Mouse (Mus musculus): ENCODE data around the gene Dmrta2.

DNA sequence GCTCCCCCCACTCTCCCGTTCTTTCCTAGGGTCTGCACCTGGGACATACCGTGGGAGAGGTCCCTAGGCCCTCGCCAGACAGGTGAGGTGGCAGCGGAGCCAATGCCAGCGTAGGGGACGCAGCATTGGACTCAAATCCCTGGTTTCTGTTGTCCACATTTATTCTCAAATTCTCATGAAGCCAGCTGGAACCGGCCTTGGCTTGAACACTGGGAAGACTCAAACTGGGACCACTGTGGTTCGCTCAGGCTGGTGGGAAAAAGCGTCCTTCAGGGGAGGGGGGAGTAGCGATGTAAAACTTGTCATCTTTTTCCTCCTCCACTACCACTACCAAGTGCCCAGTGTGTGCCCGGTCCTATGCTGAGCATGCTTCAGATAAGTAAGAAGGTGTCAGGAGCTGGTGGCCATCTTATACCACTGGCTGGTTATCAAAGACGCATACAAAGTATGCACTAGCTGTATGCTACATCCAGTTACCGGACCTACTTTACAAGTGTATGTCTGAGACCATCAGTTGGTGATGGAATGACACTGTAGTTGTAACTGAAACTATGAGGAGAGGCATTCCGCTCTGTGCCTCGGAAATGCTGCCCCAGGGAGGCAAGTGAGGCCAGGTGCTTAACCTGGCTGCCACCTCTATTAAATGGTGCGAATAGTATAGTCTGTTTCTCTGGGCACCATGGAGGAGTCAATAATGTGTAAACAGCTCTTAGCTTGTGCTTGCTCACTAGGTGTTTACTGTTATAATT is 7.7 kb downstream of the Dmrta2 start:
- no peak for TF ChIP-seq CTCF (IDR thresholded peaks at IDR 0.05; ENCODE audit: borderline replicate concordance, insufficient read depth, low read length)
- TF ChIP-seq POLR2A (IDR thresholded peaks at IDR 0.05; ENCODE audit: low read depth, low read length), result no peak
